Mouse (Mus musculus): ENCODE data around the gene Arl4c.

Arl4c gene

GRCm38 (mm10) chr1:88701870-88702661, at the start of gene Arl4c:
Gene Arl4c (minus strand): TSS chr1:88702221.
- peak; percentile 71 for DNase-seq (ENCODE audit: low read depth, low spot score)

DNA sequence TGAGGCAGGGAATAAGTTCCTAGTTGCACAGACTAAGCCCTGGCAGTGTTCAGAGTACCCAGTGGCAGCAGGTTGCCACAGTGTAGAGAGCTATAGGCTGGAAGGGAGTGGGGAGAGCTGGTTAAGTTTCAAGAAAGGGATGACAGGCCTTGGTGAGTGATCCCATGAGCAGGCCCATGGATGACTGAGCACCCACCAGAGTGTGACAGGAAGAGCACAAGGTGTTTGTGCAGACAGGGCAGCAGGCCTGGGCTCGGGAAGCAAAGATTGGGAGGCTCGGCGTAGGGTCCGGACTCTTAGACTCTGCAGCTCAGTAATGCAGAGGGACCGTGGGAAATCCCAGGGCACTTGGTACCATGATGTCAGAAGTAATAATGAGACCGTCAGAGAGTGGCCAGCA, 49.3 kb upstream of the Arl4c start:
- DNase-seq (ENCODE audit: low read depth, low spot score): no peak

- no peak for DNase-seq (ENCODE audit: low read depth, low spot score)
Measured at GRCm38 (mm10) chr1:88750576-88750975, 48.6 kb upstream of the Arl4c start.

- peak; percentile 78 for DNase-seq (ENCODE audit: low read depth, low spot score)
Measured at GRCm38 (mm10) chr1:88750126-88750525, 48.1 kb upstream of the Arl4c start.

GRCm38 (mm10) chr1:88749106-88749505, 47.1 kb upstream of the Arl4c start:
- DNase-seq (ENCODE audit: low read depth, low spot score): peak; percentile 39

DNA sequence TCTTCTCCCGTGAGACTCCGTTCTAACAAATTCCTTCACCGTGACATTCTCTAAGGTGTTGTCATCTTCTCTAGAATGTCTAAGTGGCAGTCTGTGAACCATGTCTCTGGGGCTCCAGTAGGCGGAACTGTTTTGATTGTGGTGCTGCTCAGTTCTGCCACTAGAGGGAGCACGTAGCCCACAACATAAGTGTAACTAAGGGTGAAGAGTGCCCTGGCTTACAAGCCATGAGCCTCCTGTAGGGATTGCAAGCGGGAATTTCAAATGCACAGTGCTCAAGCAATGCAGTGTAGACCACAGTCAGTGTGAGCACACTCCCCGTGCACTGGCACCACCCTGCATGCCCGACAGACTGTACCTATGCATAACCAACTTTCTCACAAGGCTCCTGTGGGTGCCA, 43.2 kb upstream of the Arl4c start:
- peak; percentile 91 for DNase-seq (ENCODE audit: low read depth, low spot score)

DNA sequence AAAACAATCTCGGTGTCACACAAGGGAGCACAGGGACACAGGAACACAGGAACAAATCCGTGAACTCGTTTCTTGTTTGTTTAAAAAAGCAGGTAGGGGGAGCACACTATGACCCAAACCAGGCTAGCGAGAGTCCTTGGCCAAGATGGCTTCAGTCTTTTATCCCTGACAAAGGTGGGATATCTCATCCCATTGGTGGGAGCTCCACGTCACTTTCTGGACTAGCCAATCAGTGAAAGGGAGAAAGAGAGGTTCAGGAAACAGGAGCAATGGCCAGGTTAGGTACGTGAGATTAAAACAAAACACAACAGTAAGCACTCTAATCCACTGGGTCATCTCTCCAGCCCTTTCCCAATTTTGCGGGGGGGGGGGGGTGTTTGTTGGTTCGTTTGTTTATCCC, 42.2 kb upstream of the Arl4c start:
- DNase-seq (ENCODE audit: low read depth, low spot score): peak; percentile 28

GRCm38 (mm10) chr1:88742372-88742771, 40.4 kb upstream of the Arl4c start:
- peak; percentile 62 for DNase-seq (ENCODE audit: low read depth, low spot score)

DNA sequence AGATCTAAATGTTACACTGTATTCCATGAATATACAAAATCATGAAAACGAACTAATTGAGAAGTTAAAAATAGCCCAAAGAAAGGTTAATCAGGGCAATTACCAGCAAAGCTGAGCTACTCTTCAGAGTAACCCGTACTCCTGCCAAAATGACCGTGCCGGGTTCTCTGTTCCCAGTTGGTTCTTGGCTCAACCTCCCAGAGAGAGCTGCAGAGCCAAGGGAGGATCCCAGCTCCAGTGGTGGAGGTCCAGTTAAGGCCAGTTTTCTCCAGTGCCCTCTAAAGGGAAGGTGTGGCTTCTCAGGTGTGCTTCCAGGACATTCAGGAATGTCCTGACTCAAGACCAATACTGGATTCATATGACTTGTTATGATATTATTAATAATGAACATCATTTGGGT, 37.5 kb upstream of the Arl4c start:
- no peak for DNase-seq (ENCODE audit: low read depth, low spot score)

- no peak for DNase-seq (ENCODE audit: low read depth, low spot score)
Measured at GRCm38 (mm10) chr1:88738931-88739330, 36.9 kb upstream of the Arl4c start.

- no peak for DNase-seq (ENCODE audit: low read depth, low spot score)
Measured at GRCm38 (mm10) chr1:88729496-88729895, 27.5 kb upstream of the Arl4c start.

GRCm38 (mm10) chr1:88727369-88727768, 25.3 kb upstream of the Arl4c start:
- no peak for DNase-seq (ENCODE audit: low read depth, low spot score)

GRCm38 (mm10) chr1:88725716-88726115, 23.7 kb upstream of the Arl4c start:
- no peak for DNase-seq (ENCODE audit: low read depth, low spot score)

- DNase-seq (ENCODE audit: low read depth, low spot score): peak; percentile 21
Measured at GRCm38 (mm10) chr1:88720626-88721229, 18.7 kb upstream of the Arl4c start.

- no peak for DNase-seq (ENCODE audit: low read depth, low spot score)
Measured at GRCm38 (mm10) chr1:88718563-88718962, 16.5 kb upstream of the Arl4c start.

- DNase-seq (ENCODE audit: low read depth, low spot score): peak; percentile 65
Measured at GRCm38 (mm10) chr1:88717736-88718135, 15.7 kb upstream of the Arl4c start.

- DNase-seq (ENCODE audit: low read depth, low spot score): no peak
Measured at GRCm38 (mm10) chr1:88712011-88712410, 10.0 kb upstream of the Arl4c start.

- DNase-seq (ENCODE audit: low read depth, low spot score): no peak
Measured at GRCm38 (mm10) chr1:88708646-88709305, 6.8 kb upstream of the Arl4c start.

GRCm38 (mm10) chr1:88708191-88708590, 6.2 kb upstream of the Arl4c start:
- DNase-seq (ENCODE audit: low read depth, low spot score): no peak

GRCm38 (mm10) chr1:88707536-88707935, 5.5 kb upstream of the Arl4c start:
- no peak for DNase-seq (ENCODE audit: low read depth, low spot score)

DNA sequence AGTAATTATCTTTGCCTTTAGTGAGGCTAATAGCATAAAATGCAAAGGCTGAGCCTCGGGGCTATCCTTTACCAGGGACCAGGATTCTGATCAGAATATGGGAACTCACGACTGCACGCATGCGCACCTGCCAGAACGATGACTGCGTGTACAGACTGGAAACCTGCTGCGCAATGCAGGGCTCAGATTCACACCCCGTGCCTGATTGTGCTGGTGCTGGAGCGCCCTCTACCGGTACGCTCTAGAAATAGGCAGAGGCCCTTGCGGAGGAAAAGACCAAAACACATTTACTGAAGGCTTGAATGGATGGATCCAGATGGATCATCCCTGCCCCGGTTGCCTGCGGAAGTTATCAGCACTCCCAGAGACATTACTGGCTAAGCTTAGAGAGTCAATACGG, 3.8 kb upstream of the Arl4c start:
- DNase-seq (ENCODE audit: low read depth, low spot score): peak; percentile 98

- peak; percentile 72 for DNase-seq (ENCODE audit: low read depth, low spot score)
Measured at GRCm38 (mm10) chr1:88705050-88705449, 3.0 kb upstream of the Arl4c start.
